Mouse (Mus musculus) kidney, adult 2 months (tissue): ENCODE data around the gene Hist1h2bb. TPM values are rescaled to one million over a fixed set of nuclear protein-coding genes. Genes with fewer than 3 reads are reported as not detected.
"Not testable (repeated sequence)": the region's sequence is repeated elsewhere in the genome, so short reads cannot be mapped to it uniquely, and the experiment has no call there.

Source experiments
- DNase-seq: peaks from one replicate; pipeline ENCODE4 v3.0.0; 2021
- H3K27ac ChIP-seq: fragments of 200-500 bp; 2 replicates; pipeline ENCODE4 v1.5.1; 2012; ENCODE audit warnings: low read depth, low read length, control low read depth, inconsistent platforms; ENCODE audit not compliant: insufficient read depth
- H3K27me3 ChIP-seq: fragments of 200-500 bp; replicated peaks from 2 replicates; pipeline ENCODE4 v1.6.1; 2012; ENCODE audit warnings: mild to moderate bottlenecking, moderate library complexity, low read length, inconsistent platforms; ENCODE audit not compliant: control insufficient read depth, insufficient read depth
- H3K36me3 ChIP-seq: fragments of 200-500 bp; 2 replicates; pipeline ENCODE4 v1.6.1; 2012; ENCODE audit warnings: mild to moderate bottlenecking, moderate library complexity, low read length, inconsistent platforms; ENCODE audit not compliant: control insufficient read depth, insufficient read depth
- H3K4me1 ChIP-seq: fragments of 200-500 bp; 2 replicates; pipeline ENCODE4 v1.6.1; 2011; ENCODE audit warnings: low read length; ENCODE audit not compliant: control insufficient read depth, insufficient read depth
- H3K4me3 ChIP-seq: fragments of 200-500 bp; 2 replicates; pipeline ENCODE4 v1.5.1; 2011; ENCODE audit warnings: mild to moderate bottlenecking, low read depth, low read length, control low read depth; ENCODE audit not compliant: insufficient read depth
- CTCF ChIP-seq: fragments of 200-500 bp; conservative IDR thresholded peaks from 2 replicates; pipeline ENCODE4 v1.5.1; 2011; ENCODE audit warnings: low read depth, mild to moderate bottlenecking, control low read depth, low read length, moderate library complexity, mixed read lengths; ENCODE audit not compliant: insufficient read depth, insufficient read length
- POLR2A ChIP-seq: fragments of 200-500 bp; IDR thresholded peaks from one replicate; pipeline ENCODE4 v1.6.1; 2011; ENCODE audit warnings: low read depth, low read length, control low read depth
- WGBS: fragments of 180-500 bp; shearing (Covaris S2); methylation state at CpG from one replicate; pipeline ENCODE4 v1.1.7; 2018; 5-methylcytosine and 5-hydroxymethylcytosine counted together
- polyA plus RNA-seq: library from polyadenylated mRNA; depleted of rRNA; stranded (reverse); fragments of >200 nt; gene quantifications from 2 replicates; pipeline ENCODE4 v1.2.3, GENCODE M21; 2012; rRNA removed

The Hist1h2bb gene
- 2.0 and 2.8 TPM in 2 replicates for polyA plus RNA-seq

GRCm38 (mm10) chr13:23746201-23747080 lies at the start of gene Hist1h2bb:
Gene Hist1h2bb, plus strand, starts transcription at chr13:23746734.
- peak; percentile 93 for DNase-seq
- peak within 1 kb of the TSS; percentile 93 for H3K27ac ChIP-seq
- H3K36me3 ChIP-seq, H3K27me3 ChIP-seq, H3K4me1 ChIP-seq: not testable (repeated sequence)
- WGBS: under 1% methylated on average over 46 of the region's 58 CpGs
- peak within 1 kb of the TSS; percentile 50 for H3K4me3 ChIP-seq

DNA sequence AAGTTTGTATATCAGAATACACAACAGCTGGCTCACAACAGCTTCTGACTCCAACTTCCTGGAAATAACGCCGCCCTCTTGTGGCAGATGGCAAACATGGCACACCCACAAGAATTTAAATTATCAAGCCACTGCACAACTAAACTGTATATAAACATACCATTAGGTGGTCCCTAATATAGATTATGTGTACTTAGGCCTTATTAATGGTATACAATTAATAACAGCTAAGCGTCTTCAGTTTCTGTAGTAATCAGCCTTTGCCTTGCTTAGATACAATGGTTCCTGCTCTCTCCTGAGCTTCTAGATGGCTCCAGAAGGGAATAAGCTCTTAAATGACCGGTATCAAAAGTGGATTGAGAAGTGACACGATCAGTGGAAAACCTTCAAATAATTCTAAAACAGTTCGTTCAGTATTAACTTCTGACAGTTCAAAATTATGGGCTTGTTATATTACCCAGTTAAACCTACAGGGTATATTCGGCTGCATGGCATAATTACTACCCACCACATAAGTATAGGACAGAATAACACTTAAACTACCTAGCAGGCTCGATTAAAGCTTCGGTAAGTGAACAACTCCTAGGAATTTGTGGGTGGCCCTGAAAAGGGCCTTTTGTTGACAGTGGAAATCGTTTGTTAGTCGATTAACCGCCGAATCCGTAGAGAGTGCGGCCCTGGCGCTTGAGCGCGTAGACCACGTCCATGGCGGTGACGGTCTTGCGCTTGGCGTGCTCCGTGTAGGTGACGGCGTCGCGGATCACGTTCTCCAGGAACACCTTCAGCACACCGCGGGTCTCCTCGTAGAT lies 48.8 kb upstream of the Hist1h2bb start:
- no peak for TF ChIP-seq POLR2A
- peak; percentile 73 for TF ChIP-seq CTCF
- Histone ChIP-seq H3K4me3 (peak overlapping the region; percentile 51), H3K4me1 (peaks cover 13% of the 10 kb centered on the region; the same call in 1 of the 2 replicates), H3K27me3 (no peaks in the 10 kb centered on the region), H3K27ac (peak overlapping the region; percentile 15; the same call in 1 of the 2 replicates), H3K36me3 (no peaks in the 10 kb centered on the region)
- peak; percentile 67 for DNase-seq
- WGBS: under 1% methylated on average over 30 of the region's 32 CpGs

DNA sequence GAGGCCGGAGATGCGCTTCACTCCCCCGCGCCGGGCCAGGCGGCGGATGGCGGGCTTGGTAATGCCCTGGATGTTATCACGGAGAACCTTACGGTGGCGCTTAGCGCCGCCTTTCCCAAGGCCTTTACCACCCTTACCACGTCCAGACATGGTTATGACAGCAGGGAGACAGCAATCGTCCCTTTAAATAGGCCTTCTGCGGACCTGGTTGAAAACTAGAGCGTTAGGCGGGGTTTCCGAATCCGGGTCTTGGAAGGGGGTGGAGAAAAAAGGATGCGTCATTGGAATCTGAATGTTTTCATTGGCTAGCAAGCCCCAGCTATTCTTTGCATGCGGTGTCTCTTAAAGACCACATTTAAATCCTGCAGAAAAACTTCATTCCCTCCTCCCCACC lies 48.2 kb upstream of the Hist1h2bb start, which contains the start of gene Hist1h4c:
Hist1h4c (minus strand) TSS at position 155 of the 394 bp plus-strand sequence.
- TF ChIP-seq CTCF (0 out of 2 replicates have a peak, but pooled peaks have one; percentile 19), POLR2A (peak; percentile 99)
- no peaks in the 10 kb centered on the region for H3K36me3 ChIP-seq
- peak; percentile 99 for DNase-seq
- H3K27ac ChIP-seq: peak within 1 kb of the TSS; percentile 15; the same call in 1 of the 2 replicates
- under 1% methylated on average over 22 of the region's 22 CpGs for WGBS
- H3K27me3 ChIP-seq: no peaks in the 10 kb centered on the region
- peak within 1 kb of the TSS; percentile 51 for H3K4me3 ChIP-seq
- H3K4me1 ChIP-seq: peaks cover 9% of the 10 kb centered on the region; the same call in 1 of the 2 replicates

DNA sequence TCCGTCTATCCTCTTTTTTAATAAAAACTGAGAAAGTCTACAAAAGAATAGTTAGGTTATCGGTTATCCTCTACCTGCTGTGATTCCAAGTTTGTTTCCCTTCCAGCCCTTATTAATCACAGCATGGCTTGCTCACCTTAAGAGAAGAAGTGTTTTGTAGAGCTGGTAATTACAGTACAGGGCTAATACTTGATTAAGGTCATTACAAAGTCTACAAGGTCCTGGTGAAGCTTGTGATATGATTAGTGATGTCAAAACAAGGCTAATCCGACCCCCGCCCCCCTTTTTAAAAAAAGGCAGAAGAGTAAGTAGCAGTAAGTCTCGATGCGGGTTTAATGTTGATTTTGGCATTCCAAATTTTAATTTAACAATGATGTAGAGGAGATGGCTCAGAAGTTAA lies 47.5 kb upstream of the Hist1h2bb start:
- H3K27me3 ChIP-seq: no peaks in the 10 kb centered on the region
- TF ChIP-seq POLR2A (no peak), CTCF (no peak)
- no peak overlapping the region for H3K4me3 ChIP-seq
- no peak for DNase-seq
- WGBS: 69% methylated on average over 6 of the region's 6 CpGs
- H3K4me1 ChIP-seq: peaks cover 5% of the 10 kb centered on the region; the same call in 1 of the 2 replicates
- no peaks in the 10 kb centered on the region for H3K36me3 ChIP-seq
- H3K27ac ChIP-seq: no peak overlapping the region

DNA sequence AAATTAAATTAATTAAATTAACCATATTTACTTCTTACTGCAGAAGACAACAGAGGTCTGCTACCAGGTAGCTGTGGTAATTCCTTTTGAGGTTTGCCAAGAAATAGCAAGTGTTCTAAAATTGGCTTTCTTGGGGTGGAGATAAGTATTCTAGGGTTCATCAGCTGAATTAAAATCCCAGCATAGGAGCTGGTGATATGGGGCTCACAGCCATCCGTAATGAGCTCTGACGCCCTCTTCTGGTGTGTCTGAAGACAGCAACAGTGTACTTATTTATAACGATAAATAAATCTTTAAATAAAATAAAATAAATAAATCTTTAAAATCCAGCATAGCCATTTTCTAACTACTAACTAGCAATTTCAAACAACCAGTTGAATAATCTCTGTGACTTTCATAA lies 46.8 kb upstream of the Hist1h2bb start:
- Histone ChIP-seq H3K36me3 (no peaks in the 10 kb centered on the region; the same call in 1 of the 2 replicates), H3K27ac (no peak overlapping the region), H3K4me1 (no peaks in the 10 kb centered on the region; the same call in 1 of the 2 replicates), H3K27me3 (no peaks in the 10 kb centered on the region), H3K4me3 (no peak overlapping the region)
- WGBS: 64% methylated on average over 3 of the region's 3 CpGs
- TF ChIP-seq CTCF (no peak), POLR2A (no peak)
- no peak for DNase-seq

GRCm38 (mm10) chr13:23700786-23701520 lies 45.6 kb upstream of the Hist1h2bb start:
- no peak for TF ChIP-seq POLR2A
- TF ChIP-seq CTCF: peak; percentile 80
- Histone ChIP-seq H3K27me3 (no peaks in the 10 kb centered on the region), H3K4me3 (no peak overlapping the region), H3K27ac (no peak overlapping the region), H3K4me1 (no peaks in the 10 kb centered on the region; the same call in 1 of the 2 replicates), H3K36me3 (no peaks in the 10 kb centered on the region; the same call in 1 of the 2 replicates)
- DNase-seq: peak; percentile 90
- 21% methylated on average over 8 of the region's 8 CpGs for WGBS
